Mouse (Mus musculus) intestine, embryonic 14.5 days (tissue): ENCODE data around the gene Wfdc9. TPM values are rescaled to one million over a fixed set of nuclear protein-coding genes. Genes with fewer than 3 reads are reported as not detected.

Experiments
- ATAC-seq: fragments of 200-750 bp; cut with Nextera tagmentation; replicated peaks from 2 replicates; pipeline ENCODE4 v1.8.0; 2017; ENCODE audit warnings: low read depth, moderate number of reproducible peaks, moderate TSS enrichment, moderate library complexity; ENCODE audit not compliant: low FRiP score, low TSS enrichment
- DNase-seq: peaks from one replicate; pipeline ENCODE4 v3.0.0-alpha.2; 2018; ENCODE audit warnings: low spot score
- H3K27ac ChIP-seq: fragments of 300-500 bp; sonication (generic); 2 replicates; pipeline ENCODE4 v1.5.1; 2014; ENCODE audit warnings: low read depth, mild to moderate bottlenecking, control low read depth
- H3K27me3 ChIP-seq: fragments of 300-500 bp; sonication (generic); replicated peaks from 2 replicates; pipeline ENCODE4 v1.6.1; 2014; ENCODE audit warnings: low read length, control low read depth; ENCODE audit not compliant: control insufficient read depth, insufficient read depth
- H3K36me3 ChIP-seq: fragments of 300-500 bp; sonication (generic); 2 replicates; pipeline ENCODE4 v1.6.1; 2014; ENCODE audit warnings: low read length, control low read depth; ENCODE audit not compliant: control insufficient read depth, insufficient read depth
- H3K4me1 ChIP-seq: fragments of 300-500 bp; sonication (generic); replicated peaks from 2 replicates; pipeline ENCODE4 v1.6.1; 2014; ENCODE audit warnings: low read length, control low read depth, mixed read lengths; ENCODE audit not compliant: control insufficient read depth, insufficient read depth
- H3K4me2 ChIP-seq: fragments of 300-500 bp; sonication (generic); 2 replicates; pipeline ENCODE4 v1.6.1; 2014; ENCODE audit warnings: low read length
- H3K4me3 ChIP-seq: fragments of 300-500 bp; sonication (generic); 2 replicates; pipeline ENCODE4 v1.5.1; 2014; ENCODE audit warnings: low read depth, low read length, control low read depth, mixed read lengths
- H3K9ac ChIP-seq: fragments of 300-500 bp; sonication (generic); 2 replicates; pipeline ENCODE4 v1.6.1; 2014; ENCODE audit warnings: mild to moderate bottlenecking, low read length
- H3K9me3 ChIP-seq: fragments of 300-500 bp; sonication (generic); 2 replicates; pipeline ENCODE4 v1.6.1; 2016; ENCODE audit warnings: low read length, control low read depth; ENCODE audit not compliant: control insufficient read depth
- WGBS: fragments of 180-500 bp; shearing (Covaris S2); extraction: QIAGEN DNeasy Blood & Tissue Kit; methylation state at CpG from one replicate; pipeline ENCODE4 v1.1.7; 2014; 5-methylcytosine and 5-hydroxymethylcytosine counted together
- polyA plus RNA-seq: library from polyadenylated mRNA; unstranded; fragments of >200 nt; fragmentation: Nextera tagmentation; extraction: Ambion mirVana; gene quantifications from 2 replicates; pipeline ENCODE4 v1.2.1, GENCODE M21; 2014

Gene Wfdc9
- polyA plus RNA-seq, 1 experiment from 2014 or later: not detected

GRCm38 (mm10) chr2:164678848-164679625 is 22.7 kb upstream of the Wfdc9 start:
- H3K27ac ChIP-seq: 0 out of 2 replicates have a peak overlapping the region, but pooled peaks have one; percentile 6
- H3K27me3 ChIP-seq: no peaks in the 10 kb centered on the region
- H3K9me3 ChIP-seq: no peaks in the 10 kb centered on the region
- H3K4me2 ChIP-seq: peak overlapping the region; percentile 39
- H3K4me1 ChIP-seq: 0 out of 2 replicates have a peak, but pooled peaks cover 6% of the 10 kb centered on the region
- H3K9ac ChIP-seq: no peak overlapping the region
- 0 out of 2 replicates have a peak, but pooled peaks have one; percentile 50 for ATAC-seq
- 17% methylated on average over 19 of the region's 19 CpGs for WGBS
- H3K4me3 ChIP-seq: peak overlapping the region; percentile 8; the same call in 1 of the 2 replicates
- peak; percentile 88 for DNase-seq
- no peaks in the 10 kb centered on the region for H3K36me3 ChIP-seq

GRCm38 (mm10) chr2:164676916-164677685 is 20.7 kb upstream of the Wfdc9 start:
- Histone ChIP-seq H3K27ac (no peak overlapping the region), H3K27me3 (no peaks in the 10 kb centered on the region)
- 73% methylated on average over 16 of the region's 16 CpGs for WGBS

GRCm38 (mm10) chr2:164676103-164676502 is 19.7 kb upstream of the Wfdc9 start:
- Histone ChIP-seq H3K9ac (no peak overlapping the region), H3K4me2 (no peak overlapping the region), H3K27me3 (no peaks in the 10 kb centered on the region), H3K36me3 (no peaks in the 10 kb centered on the region), H3K4me1 (0 out of 2 replicates have a peak, but pooled peaks cover 6% of the 10 kb centered on the region), H3K27ac (no peak overlapping the region), H3K4me3 (no peak overlapping the region), H3K9me3 (no peaks in the 10 kb centered on the region)
- ATAC-seq (no peak), DNase-seq (no peak)
- 80% methylated on average over 7 of the region's 7 CpGs for WGBS

More at GRCm38 (mm10) chr2:164676916-164677685, 20.7 kb upstream of the Wfdc9 start:
- H3K4me3 ChIP-seq: no peak overlapping the region
- 0 out of 2 replicates have a peak, but pooled peaks cover 6% of the 10 kb centered on the region for H3K4me1 ChIP-seq
- no peaks in the 10 kb centered on the region for H3K9me3 ChIP-seq
- DNase-seq (no peak), ATAC-seq (no peak)
- H3K36me3 ChIP-seq: no peaks in the 10 kb centered on the region
- H3K9ac ChIP-seq: no peak overlapping the region
- H3K4me2 ChIP-seq: no peak overlapping the region

- no peaks in the 10 kb centered on the region for H3K27me3 ChIP-seq
- no peaks in the 10 kb centered on the region for H3K9me3 ChIP-seq
- H3K36me3 ChIP-seq: no peaks in the 10 kb centered on the region
- DNase-seq (no peak), ATAC-seq (no peak)
- no peak within 1 kb of the TSS for H3K4me3 ChIP-seq
- H3K4me2 ChIP-seq: no peak within 1 kb of the TSS
- no peak within 1 kb of the TSS for H3K9ac ChIP-seq
- no peak within 1 kb of the TSS for H3K27ac ChIP-seq
- H3K4me1 ChIP-seq: 0 out of 2 replicates have a peak, but pooled peaks cover 5% of the 10 kb centered on the region
- WGBS: 80% methylated on average over 7 of the region's 7 CpGs
Observed at GRCm38 (mm10) chr2:164673987-164674386, 17.6 kb upstream of the Wfdc9 start, which contains the start of gene Wfdc11. Gene Wfdc11 (minus strand): TSS chr2:164674087.

- Histone ChIP-seq H3K36me3 (no peaks in the 10 kb centered on the region), H3K4me3 (no peak overlapping the region), H3K9ac (no peak overlapping the region), H3K4me1 (no peaks in the 10 kb centered on the region), H3K9me3 (no peaks in the 10 kb centered on the region), H3K27me3 (no peaks in the 10 kb centered on the region), H3K27ac (no peak overlapping the region), H3K4me2 (no peak overlapping the region)
- no peak for DNase-seq
- no peak for ATAC-seq
- 37% methylated on average over 1 of the region's 1 CpGs for WGBS
Observed at GRCm38 (mm10) chr2:164670938-164671337, 14.6 kb upstream of the Wfdc9 start.

GRCm38 (mm10) chr2:164670261-164670660 is 13.9 kb upstream of the Wfdc9 start:
- 80% methylated on average over 5 of the region's 5 CpGs for WGBS
- ATAC-seq (no peak), DNase-seq (no peak)
- H3K9ac ChIP-seq: no peak overlapping the region
- H3K27me3 ChIP-seq: no peaks in the 10 kb centered on the region
- no peaks in the 10 kb centered on the region for H3K36me3 ChIP-seq
- H3K4me2 ChIP-seq: no peak overlapping the region
- no peak overlapping the region for H3K4me3 ChIP-seq
- no peaks in the 10 kb centered on the region for H3K9me3 ChIP-seq
- no peaks in the 10 kb centered on the region for H3K4me1 ChIP-seq
- H3K27ac ChIP-seq: no peak overlapping the region

GRCm38 (mm10) chr2:164664851-164665250 is 8.5 kb upstream of the Wfdc9 start:
- no peak overlapping the region for H3K27ac ChIP-seq
- WGBS: 89% methylated on average over 7 of the region's 7 CpGs
- H3K9me3 ChIP-seq: no peaks in the 10 kb centered on the region
- ATAC-seq (no peak), DNase-seq (no peak)
- H3K36me3 ChIP-seq: no peaks in the 10 kb centered on the region
- H3K9ac ChIP-seq: no peak overlapping the region
- H3K4me2 ChIP-seq: no peak overlapping the region
- no peaks in the 10 kb centered on the region for H3K27me3 ChIP-seq
- no peak overlapping the region for H3K4me3 ChIP-seq
- no peaks in the 10 kb centered on the region for H3K4me1 ChIP-seq

GRCm38 (mm10) chr2:164655858-164656257 is 525 bp downstream of the Wfdc9 start, which contains the start of gene Wfdc10:
Gene Wfdc10 (plus strand): TSS chr2:164656046.
- ATAC-seq (no peak), DNase-seq (peak; percentile 67)
- Histone ChIP-seq H3K4me3 (no peak within 1 kb of the TSS), H3K9me3 (no peaks in the 10 kb centered on the region), H3K4me2 (no peak within 1 kb of the TSS), H3K36me3 (no peaks in the 10 kb centered on the region), H3K27me3 (no peaks in the 10 kb centered on the region), H3K4me1 (no peaks in the 10 kb centered on the region), H3K9ac (no peak within 1 kb of the TSS), H3K27ac (no peak within 1 kb of the TSS)
- 11% methylated on average over 11 of the region's 11 CpGs for WGBS
